Mouse (Mus musculus): ENCODE data around the gene Aplp2. TPM values are rescaled to one million over a fixed set of nuclear protein-coding genes. Genes with fewer than 3 reads are reported as not detected.

Gene Aplp2
- polyA plus RNA-seq, 1 experiment from 2014 or later: 451 TPM

DNA sequence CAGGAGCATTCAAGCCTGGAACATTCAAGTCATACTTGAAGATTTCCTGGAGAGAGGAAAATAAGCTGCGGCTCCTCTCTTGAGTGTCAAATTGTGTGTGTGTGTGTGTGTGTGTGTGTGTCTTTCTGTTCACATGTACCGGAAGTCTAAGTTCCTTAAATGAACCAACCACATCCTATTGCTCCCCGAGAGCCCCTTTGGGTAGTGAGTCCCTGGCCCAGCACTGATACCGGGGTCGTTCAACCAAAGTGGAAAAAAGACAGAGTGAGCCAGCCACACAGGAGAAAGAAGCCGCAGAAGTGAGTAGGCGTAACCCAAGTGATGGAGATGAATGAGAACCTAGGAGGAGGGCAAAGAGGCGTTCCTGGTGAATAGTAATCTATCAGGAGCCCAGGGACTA is 81.7 kb downstream of the Aplp2 start:
- peaks cover 34% of the 10 kb centered on the region for H3K27me3 ChIP-seq (ENCODE audit: control insufficient read depth, insufficient read depth, low read length)
- peaks cover 7% of the 10 kb centered on the region; the same call in 1 of the 2 replicates for H3K4me1 ChIP-seq (ENCODE audit: control insufficient read depth, insufficient read depth, low read length)
- no peak for ATAC-seq (ENCODE audit: low read depth)
- no peak overlapping the region for H3K4me2 ChIP-seq (ENCODE audit: low read depth, low read length)
- H3K9me3 ChIP-seq (ENCODE audit: control insufficient read depth, low read length): no peaks in the 10 kb centered on the region
- WGBS: 42% methylated on average over 8 of the region's 8 CpGs
- H3K4me3 ChIP-seq (ENCODE audit: low read depth, low read length): no peak overlapping the region
- no peaks in the 10 kb centered on the region for H3K36me3 ChIP-seq (ENCODE audit: control insufficient read depth, insufficient read depth, low read length)
- no peak overlapping the region for H3K9ac ChIP-seq (replicated peaks; ENCODE audit: low read depth, low read length)
- no peak overlapping the region for H3K27ac ChIP-seq (ENCODE audit: low read depth, low read length)

- 83% methylated on average over 12 of the region's 12 CpGs for WGBS
- peaks cover 28% of the 10 kb centered on the region for H3K27me3 ChIP-seq (ENCODE audit: control insufficient read depth, insufficient read depth, low read length)
Measured at GRCm38 (mm10) chr9:31127876-31128465, 83.6 kb downstream of the Aplp2 start.

DNA sequence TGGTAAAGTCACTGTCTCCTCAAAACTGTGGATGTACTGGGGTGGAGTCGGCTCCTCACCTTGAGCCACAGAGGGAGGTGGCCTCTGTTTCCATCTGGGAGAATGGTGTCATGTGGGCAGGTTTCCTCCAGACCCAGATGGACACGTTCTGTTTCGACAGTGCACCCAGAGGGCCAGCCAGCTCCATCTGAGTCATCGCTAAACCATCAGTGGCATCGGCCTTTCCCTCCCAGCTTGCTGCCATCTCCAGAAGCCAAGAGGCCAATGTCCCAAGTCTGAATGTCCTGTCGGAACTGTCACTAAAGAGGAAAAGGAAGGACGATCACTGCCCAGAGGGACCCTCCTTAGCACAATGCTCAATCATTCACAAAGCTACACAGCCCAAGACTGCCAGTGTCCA is 85.5 kb downstream of the Aplp2 start:
- no peaks in the 10 kb centered on the region for H3K36me3 ChIP-seq (ENCODE audit: control insufficient read depth, insufficient read depth, low read length)
- 0 out of 2 replicates have a peak, but pooled peaks cover 12% of the 10 kb centered on the region for H3K27me3 ChIP-seq (ENCODE audit: control insufficient read depth, insufficient read depth, low read length)
- no peak overlapping the region for H3K4me2 ChIP-seq (ENCODE audit: low read depth, low read length)
- H3K27ac ChIP-seq (ENCODE audit: low read depth, low read length): no peak overlapping the region
- H3K4me3 ChIP-seq (ENCODE audit: low read depth, low read length): no peak overlapping the region
- H3K9ac ChIP-seq (replicated peaks; ENCODE audit: low read depth, low read length): no peak overlapping the region
- H3K9me3 ChIP-seq (ENCODE audit: control insufficient read depth, low read length): no peaks in the 10 kb centered on the region
- no peak for ATAC-seq (ENCODE audit: low read depth)
- H3K4me1 ChIP-seq (ENCODE audit: control insufficient read depth, insufficient read depth, low read length): no peaks in the 10 kb centered on the region
- 89% methylated on average over 7 of the region's 7 CpGs for WGBS

More at GRCm38 (mm10) chr9:31127876-31128465, 83.6 kb downstream of the Aplp2 start:
- Histone ChIP-seq H3K9me3 (ENCODE audit: control insufficient read depth, low read length) (no peaks in the 10 kb centered on the region), H3K4me2 (ENCODE audit: low read depth, low read length) (no peak overlapping the region), H3K4me1 (ENCODE audit: control insufficient read depth, insufficient read depth, low read length) (peaks cover 7% of the 10 kb centered on the region; the same call in 1 of the 2 replicates), H3K27ac (ENCODE audit: low read depth, low read length) (no peak overlapping the region), H3K36me3 (ENCODE audit: control insufficient read depth, insufficient read depth, low read length) (no peaks in the 10 kb centered on the region), H3K4me3 (ENCODE audit: low read depth, low read length) (no peak overlapping the region), H3K9ac (replicated peaks; ENCODE audit: low read depth, low read length) (no peak overlapping the region)
- no peak for ATAC-seq (ENCODE audit: low read depth)

GRCm38 (mm10) chr9:31122464-31123030 is 89.1 kb downstream of the Aplp2 start:
- Histone ChIP-seq H3K27ac (ENCODE audit: low read depth, low read length) (no peak overlapping the region), H3K27me3 (ENCODE audit: control insufficient read depth, insufficient read depth, low read length) (no peaks in the 10 kb centered on the region), H3K4me2 (ENCODE audit: low read depth, low read length) (no peak overlapping the region), H3K36me3 (ENCODE audit: control insufficient read depth, insufficient read depth, low read length) (no peaks in the 10 kb centered on the region), H3K4me1 (ENCODE audit: control insufficient read depth, insufficient read depth, low read length) (no peaks in the 10 kb centered on the region), H3K4me3 (ENCODE audit: low read depth, low read length) (no peak overlapping the region), H3K9ac (replicated peaks; ENCODE audit: low read depth, low read length) (no peak overlapping the region), H3K9me3 (ENCODE audit: control insufficient read depth, low read length) (no peaks in the 10 kb centered on the region)
- 62% methylated on average over 13 of the region's 13 CpGs for whole genome bisulfite sequencing
- no peak for ATAC-seq (ENCODE audit: low read depth)

DNA sequence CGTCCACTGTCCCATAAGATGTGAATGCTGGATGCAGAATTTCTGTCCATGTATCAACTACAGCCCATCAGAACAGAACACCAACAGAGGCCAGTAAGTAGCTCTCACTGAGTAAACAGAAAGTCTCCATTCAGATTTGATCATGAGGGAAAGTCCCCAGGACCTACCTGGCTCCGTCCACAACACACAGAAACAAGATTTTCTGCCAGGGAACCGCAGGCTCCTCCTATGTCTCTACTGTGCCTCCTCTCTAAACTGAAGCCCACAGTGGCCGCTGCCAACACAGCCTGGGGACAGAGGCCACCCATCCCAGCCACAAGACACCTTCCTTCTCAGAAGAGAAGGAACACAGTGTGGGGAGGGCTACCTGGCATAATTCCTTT is 91.1 kb downstream of the Aplp2 start:
- WGBS: 48% methylated on average over 4 of the region's 4 CpGs
- H3K27ac ChIP-seq (ENCODE audit: low read depth, low read length): no peak overlapping the region
- no peak for ATAC-seq (ENCODE audit: low read depth)
- no peaks in the 10 kb centered on the region for H3K4me1 ChIP-seq (ENCODE audit: control insufficient read depth, insufficient read depth, low read length)
- no peaks in the 10 kb centered on the region for H3K9me3 ChIP-seq (ENCODE audit: control insufficient read depth, low read length)
- H3K4me3 ChIP-seq (ENCODE audit: low read depth, low read length): no peak overlapping the region
- H3K36me3 ChIP-seq (ENCODE audit: control insufficient read depth, insufficient read depth, low read length): no peaks in the 10 kb centered on the region
- no peaks in the 10 kb centered on the region for H3K27me3 ChIP-seq (ENCODE audit: control insufficient read depth, insufficient read depth, low read length)
- no peak overlapping the region for H3K9ac ChIP-seq (replicated peaks; ENCODE audit: low read depth, low read length)
- H3K4me2 ChIP-seq (ENCODE audit: low read depth, low read length): no peak overlapping the region

GRCm38 (mm10) chr9:31119882-31120532 is 91.6 kb downstream of the Aplp2 start:
- Histone ChIP-seq H3K4me3 (ENCODE audit: low read depth, low read length) (no peak overlapping the region), H3K4me1 (ENCODE audit: control insufficient read depth, insufficient read depth, low read length) (no peaks in the 10 kb centered on the region), H3K9me3 (ENCODE audit: control insufficient read depth, low read length) (no peaks in the 10 kb centered on the region), H3K36me3 (ENCODE audit: control insufficient read depth, insufficient read depth, low read length) (no peaks in the 10 kb centered on the region), H3K9ac (replicated peaks; ENCODE audit: low read depth, low read length) (no peak overlapping the region), H3K27ac (ENCODE audit: low read depth, low read length) (no peak overlapping the region), H3K27me3 (ENCODE audit: control insufficient read depth, insufficient read depth, low read length) (no peaks in the 10 kb centered on the region), H3K4me2 (ENCODE audit: low read depth, low read length) (no peak overlapping the region)
- no peak for ATAC-seq (ENCODE audit: low read depth)
- 48% methylated on average over 11 of the region's 11 CpGs for WGBS

GRCm38 (mm10) chr9:31119405-31119804 is 92.2 kb downstream of the Aplp2 start:
- no peak overlapping the region for H3K4me2 ChIP-seq (ENCODE audit: low read depth, low read length)
- WGBS: 84% methylated on average over 5 of the region's 5 CpGs
- H3K9me3 ChIP-seq (ENCODE audit: control insufficient read depth, low read length): no peaks in the 10 kb centered on the region
- H3K9ac ChIP-seq (replicated peaks; ENCODE audit: low read depth, low read length): no peak overlapping the region
- no peak overlapping the region for H3K4me3 ChIP-seq (ENCODE audit: low read depth, low read length)
- H3K27ac ChIP-seq (ENCODE audit: low read depth, low read length): no peak overlapping the region
- no peak for ATAC-seq (ENCODE audit: low read depth)
- no peaks in the 10 kb centered on the region for H3K27me3 ChIP-seq (ENCODE audit: control insufficient read depth, insufficient read depth, low read length)
- no peaks in the 10 kb centered on the region for H3K4me1 ChIP-seq (ENCODE audit: control insufficient read depth, insufficient read depth, low read length)
- no peaks in the 10 kb centered on the region for H3K36me3 ChIP-seq (ENCODE audit: control insufficient read depth, insufficient read depth, low read length)

- H3K4me2 ChIP-seq (ENCODE audit: low read depth, low read length): no peak overlapping the region
- H3K4me1 ChIP-seq (ENCODE audit: control insufficient read depth, insufficient read depth, low read length): no peaks in the 10 kb centered on the region
- ATAC-seq (ENCODE audit: low read depth): no peak
- no peaks in the 10 kb centered on the region for H3K36me3 ChIP-seq (ENCODE audit: control insufficient read depth, insufficient read depth, low read length)
- H3K27ac ChIP-seq (ENCODE audit: low read depth, low read length): no peak overlapping the region
- no peaks in the 10 kb centered on the region for H3K27me3 ChIP-seq (ENCODE audit: control insufficient read depth, insufficient read depth, low read length)
- H3K9me3 ChIP-seq (ENCODE audit: control insufficient read depth, low read length): no peaks in the 10 kb centered on the region
- no peak overlapping the region for H3K4me3 ChIP-seq (ENCODE audit: low read depth, low read length)
- WGBS: 41% methylated on average over 11 of the region's 11 CpGs
- no peak overlapping the region for H3K9ac ChIP-seq (replicated peaks; ENCODE audit: low read depth, low read length)
Measured at GRCm38 (mm10) chr9:31118520-31119298, 92.9 kb downstream of the Aplp2 start.

- ATAC-seq (ENCODE audit: low read depth): no peak
- Histone ChIP-seq H3K9ac (replicated peaks; ENCODE audit: low read depth, low read length) (no peak overlapping the region), H3K4me3 (ENCODE audit: low read depth, low read length) (no peak overlapping the region), H3K27ac (ENCODE audit: low read depth, low read length) (no peak overlapping the region), H3K4me2 (ENCODE audit: low read depth, low read length) (no peak overlapping the region), H3K4me1 (ENCODE audit: control insufficient read depth, insufficient read depth, low read length) (no peaks in the 10 kb centered on the region), H3K9me3 (ENCODE audit: control insufficient read depth, low read length) (no peaks in the 10 kb centered on the region), H3K27me3 (ENCODE audit: control insufficient read depth, insufficient read depth, low read length) (no peaks in the 10 kb centered on the region), H3K36me3 (ENCODE audit: control insufficient read depth, insufficient read depth, low read length) (no peaks in the 10 kb centered on the region)
- WGBS: 86% methylated on average over 6 of the region's 6 CpGs
Measured at GRCm38 (mm10) chr9:31117488-31117887, 94.1 kb downstream of the Aplp2 start.

Data from neural tube, embryonic 14.5 days (tissue).